Mouse (Mus musculus): ENCODE results near the gene Stard13.

The Stard13 gene

DNA sequence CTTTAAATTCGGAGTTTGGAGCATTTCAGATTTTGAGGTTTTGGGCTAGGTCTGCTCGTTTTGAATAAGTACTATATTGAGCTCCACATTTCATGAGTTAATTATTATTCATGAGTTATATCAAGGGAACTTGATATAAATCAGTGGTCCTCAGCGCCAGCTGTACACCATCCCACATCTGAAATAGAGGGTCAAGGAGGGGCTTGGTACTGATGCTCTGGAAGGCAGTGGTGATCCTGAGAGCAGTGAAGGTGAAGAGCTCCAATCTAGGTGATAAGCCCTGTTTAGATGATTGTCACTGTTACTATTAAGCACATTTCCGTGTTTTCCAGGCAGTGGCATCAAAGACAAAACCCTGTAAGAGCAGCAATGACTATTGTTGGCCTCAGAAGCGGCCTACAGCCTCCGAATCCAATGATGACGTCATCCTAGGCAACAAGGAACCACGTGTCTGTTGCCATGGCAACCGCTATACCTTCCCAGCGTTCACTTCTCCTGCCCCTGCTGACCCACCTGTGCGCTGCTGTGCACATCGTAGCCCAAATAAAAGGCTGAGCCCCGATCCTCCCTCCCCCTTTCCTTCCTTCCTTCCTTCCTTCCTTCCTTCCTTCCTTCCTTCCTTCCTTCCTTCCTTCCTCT, 5.2 kb downstream of the Stard13 start:
- no peak for DNase-seq (ENCODE audit: low read depth, low spot score)

DNA sequence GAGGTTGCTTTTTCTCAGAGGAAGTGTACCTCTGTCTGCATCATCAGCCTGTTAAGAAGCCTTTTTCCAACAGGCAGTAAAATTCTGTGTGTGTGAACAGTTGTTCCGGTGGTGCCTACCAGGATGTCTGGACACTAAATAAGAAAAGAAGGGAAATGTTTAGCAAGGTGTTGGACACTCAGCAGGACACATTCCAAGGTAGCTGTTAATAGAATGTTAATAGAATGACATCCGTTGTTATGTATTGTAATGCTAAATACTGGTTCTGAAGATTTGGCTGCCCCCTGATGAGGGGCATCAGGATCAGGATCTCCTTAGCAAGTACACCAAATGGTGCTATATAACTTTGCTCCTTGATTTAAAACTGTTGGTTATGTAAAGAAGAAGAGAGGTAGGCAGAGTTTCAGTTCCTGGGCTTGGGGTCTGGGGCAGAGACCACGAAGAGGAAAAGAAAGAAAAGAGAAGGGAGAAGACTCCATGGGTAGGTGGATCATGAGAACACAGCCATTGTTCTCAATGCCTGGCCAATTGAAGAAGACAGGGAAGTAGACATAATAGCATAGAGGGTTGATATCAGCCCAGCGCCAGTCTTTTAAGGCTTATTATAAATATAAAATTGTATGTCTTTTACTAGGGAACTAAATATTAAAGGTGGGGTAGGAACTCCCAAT, 9.8 kb downstream of the Stard13 start:
- DNase-seq (ENCODE audit: low read depth, low spot score), result no peak

DNA sequence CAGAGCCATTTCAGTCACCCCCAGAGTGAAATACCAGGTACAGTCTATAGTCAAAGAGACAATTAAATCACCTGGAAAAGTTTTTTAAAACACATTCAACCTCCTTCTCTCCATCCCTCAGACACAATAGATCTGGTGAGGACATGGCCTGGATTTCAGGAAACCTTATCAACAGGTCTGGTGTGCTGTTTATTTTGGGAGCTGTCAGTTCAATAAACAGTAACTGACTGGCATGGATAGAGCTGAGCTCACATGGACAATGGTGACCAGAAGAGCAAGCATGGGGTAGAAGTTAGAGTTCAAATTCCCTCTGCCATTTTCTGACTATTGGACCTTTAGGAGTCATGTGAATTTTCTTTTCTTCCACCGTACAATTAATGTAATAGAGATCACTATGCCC, 10.8 kb downstream of the Stard13 start:
- DNase-seq (ENCODE audit: low read depth, low spot score), result no peak

DNA sequence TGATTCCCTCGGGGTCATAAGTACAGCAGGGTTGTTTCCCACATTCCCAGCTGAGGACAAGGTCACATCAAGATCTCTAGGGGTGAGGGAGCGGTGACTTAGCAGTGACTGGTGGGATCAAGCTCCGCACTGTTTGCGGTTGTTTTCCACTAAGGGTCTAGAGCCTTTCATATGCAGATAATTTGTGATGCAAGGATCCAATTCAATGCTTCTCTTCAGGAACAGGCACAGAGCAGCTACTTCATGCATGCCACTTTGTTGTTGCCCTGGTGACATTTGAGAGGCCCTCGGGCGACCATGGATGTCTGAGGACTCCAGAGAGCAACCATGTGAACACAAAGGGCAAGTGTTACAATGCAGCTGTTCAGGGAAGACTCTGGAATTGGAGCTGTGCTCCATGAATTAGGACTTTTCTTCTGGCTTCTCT, 14.9 kb downstream of the Stard13 start:
- peak; percentile 27 for DNase-seq (ENCODE audit: low read depth, low spot score)

DNA sequence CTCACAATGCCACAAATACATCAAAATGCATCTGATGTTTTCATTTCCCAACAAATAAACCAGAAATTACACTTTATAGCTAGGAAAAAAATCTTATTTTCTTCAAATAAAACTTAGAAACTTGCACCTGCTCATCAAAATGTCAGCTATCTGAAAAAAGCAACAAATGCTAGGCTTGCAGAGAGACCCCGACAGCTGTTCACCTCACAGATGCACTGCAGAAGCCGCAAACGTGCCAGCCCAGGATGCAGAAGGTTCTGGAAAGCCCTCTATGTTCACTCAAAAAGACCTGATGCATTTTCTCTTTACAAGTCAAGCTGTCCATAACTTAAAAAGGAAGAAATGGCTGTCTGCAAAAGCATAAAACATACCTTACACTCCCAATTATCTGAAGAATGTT, 20.5 kb downstream of the Stard13 start:
- DNase-seq (ENCODE audit: low read depth, low spot score), result no peak

DNA sequence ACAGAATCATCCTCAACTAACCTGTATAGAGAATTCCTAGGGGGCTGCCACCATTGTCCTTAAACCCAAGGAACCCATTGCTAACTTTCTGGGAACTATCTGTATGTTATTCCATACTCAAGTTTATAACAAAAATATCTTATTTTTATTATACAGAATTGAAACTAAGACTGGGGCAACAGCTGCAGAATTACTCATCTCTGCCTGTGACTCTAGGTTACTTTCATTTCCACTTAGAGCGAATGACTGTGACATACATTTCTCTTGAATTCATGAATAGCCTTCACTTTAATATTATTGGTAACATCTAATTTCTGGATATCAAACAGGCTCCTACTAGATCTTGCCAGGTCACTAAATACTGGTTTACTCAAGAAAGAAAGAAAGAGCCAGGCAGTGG, 22.8 kb downstream of the Stard13 start:
- DNase-seq (ENCODE audit: low read depth, low spot score), result no peak

DNA sequence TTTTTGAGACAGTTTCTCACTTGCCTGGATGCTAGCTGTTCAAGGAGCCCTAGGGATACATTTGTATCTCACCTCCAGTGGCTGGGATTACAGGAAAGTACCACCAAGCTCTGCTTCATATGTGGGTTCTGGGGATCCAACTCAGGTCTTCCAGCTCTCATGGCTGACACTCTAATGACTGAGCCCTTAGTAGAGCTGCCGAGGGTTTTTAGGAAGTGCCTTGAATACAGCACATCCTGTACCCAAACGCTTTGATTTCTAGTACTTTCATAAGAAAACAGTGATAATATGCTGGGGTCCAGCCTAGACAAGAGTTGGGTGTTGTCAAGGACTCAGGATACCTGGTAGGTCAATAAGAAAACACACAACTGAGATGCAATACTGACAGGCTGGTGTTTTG, 23.6 kb downstream of the Stard13 start:
- DNase-seq (ENCODE audit: low read depth, low spot score), result no peak

DNA sequence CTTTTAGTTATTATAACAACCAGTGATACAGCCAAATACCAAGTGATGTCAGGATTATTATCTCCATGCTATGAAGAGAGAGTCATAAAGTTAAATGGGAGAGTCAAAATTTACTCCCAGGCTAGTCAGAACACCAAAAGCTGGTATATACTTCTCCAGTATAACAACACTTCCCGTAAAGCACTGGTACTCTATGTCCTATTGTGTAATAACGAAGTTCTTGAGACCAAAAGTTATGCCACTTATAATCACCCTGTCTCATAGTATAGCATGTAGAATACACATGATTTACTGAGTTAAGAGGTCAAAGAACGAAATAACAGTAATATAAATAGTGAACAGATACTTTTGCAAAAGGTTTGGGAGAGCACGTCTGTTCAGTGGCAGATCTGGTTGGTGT, 28.6 kb downstream of the Stard13 start:
- DNase-seq (ENCODE audit: low read depth, low spot score), result no peak

DNA sequence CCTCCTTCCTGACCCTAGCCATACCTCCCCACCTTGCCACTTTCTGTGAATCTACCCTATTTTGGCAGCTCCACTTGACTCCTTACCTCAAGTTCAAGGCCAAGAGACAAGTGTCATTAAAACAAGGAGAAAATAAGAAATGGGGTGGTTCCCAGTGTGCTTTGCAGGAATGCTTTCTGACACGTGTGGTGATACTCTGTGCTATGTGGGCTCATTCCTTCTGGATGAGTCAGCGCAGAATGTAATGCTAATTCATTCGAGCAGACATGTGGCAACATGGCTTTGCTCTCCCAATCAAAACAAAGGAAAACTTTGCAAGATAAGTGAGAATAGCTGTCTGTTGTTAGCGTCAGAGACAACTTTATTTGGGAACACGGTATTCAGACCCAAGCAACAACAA, 30.7 kb downstream of the Stard13 start:
- DNase-seq (ENCODE audit: low read depth, low spot score), result no peak

DNA sequence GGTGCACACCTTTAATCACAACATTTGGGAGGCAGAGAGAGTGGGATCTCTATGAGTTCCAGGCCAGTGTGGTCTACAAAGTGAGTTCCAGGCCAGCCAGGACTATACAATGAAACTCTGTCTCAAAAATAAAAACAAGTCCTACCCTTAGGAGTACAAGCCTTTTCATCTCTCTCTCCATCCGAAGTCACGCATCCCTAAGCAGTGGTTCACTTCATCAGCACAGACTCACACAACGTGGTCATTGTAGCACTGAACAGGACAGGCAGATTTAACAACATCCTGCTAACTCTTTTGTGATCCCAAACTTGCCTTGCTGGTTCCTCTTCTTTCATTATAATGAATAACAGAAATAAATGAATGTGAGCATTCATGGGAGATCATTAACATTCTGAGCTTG, 32.4 kb downstream of the Stard13 start:
- DNase-seq (ENCODE audit: low read depth, low spot score), result no peak

DNA sequence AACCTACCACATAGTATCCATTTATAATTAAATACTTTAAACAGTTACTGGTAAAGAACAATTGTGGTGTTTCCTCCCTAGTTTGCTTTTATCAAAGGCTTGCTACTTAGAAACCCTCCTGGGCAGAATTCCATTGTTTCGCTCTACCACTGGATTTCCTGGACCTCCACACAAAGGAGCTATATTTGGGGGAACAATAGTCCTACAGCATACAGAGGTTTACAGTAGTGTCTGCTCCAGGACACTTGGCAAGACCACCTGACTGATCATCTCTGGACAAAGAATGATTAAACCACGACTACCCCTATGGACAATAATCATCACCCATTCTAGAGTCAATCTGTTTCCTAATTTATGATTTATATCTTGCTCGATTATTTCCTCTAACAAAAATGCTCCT, 34.4 kb downstream of the Stard13 start:
- DNase-seq (ENCODE audit: low read depth, low spot score), result no peak

DNA sequence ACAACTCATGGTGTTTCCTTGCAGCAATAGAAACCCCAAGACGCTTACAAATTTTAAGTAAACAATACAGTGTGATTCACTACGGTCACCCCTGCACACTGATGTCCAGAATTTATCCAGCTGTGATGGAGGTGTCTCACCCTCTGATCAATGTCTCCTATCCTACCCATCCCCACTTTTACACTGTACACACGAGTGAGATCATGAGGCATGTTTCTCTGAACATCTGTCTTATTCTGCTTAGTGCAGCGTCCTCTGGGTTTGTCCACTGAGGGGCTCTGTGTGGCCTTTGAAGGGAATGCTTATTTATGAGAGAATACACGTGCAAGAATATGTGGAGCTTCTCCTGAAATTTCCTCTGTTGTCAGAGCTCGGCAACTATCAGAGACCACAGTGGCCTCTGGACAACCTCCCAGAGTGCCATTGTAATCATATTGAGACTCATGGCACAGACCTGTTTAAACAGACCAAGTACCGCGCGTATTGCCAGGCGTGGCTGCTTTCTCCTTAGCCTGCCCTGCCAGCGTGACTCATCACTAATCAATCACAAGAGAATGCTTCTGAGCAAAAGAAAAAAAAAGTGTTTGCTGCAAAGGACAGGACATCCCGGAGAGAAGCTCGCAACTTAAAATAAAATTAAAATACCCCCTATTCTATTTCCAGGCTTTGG, 36.9 kb downstream of the Stard13 start:
- no peak for DNase-seq (ENCODE audit: low read depth, low spot score)

DNA sequence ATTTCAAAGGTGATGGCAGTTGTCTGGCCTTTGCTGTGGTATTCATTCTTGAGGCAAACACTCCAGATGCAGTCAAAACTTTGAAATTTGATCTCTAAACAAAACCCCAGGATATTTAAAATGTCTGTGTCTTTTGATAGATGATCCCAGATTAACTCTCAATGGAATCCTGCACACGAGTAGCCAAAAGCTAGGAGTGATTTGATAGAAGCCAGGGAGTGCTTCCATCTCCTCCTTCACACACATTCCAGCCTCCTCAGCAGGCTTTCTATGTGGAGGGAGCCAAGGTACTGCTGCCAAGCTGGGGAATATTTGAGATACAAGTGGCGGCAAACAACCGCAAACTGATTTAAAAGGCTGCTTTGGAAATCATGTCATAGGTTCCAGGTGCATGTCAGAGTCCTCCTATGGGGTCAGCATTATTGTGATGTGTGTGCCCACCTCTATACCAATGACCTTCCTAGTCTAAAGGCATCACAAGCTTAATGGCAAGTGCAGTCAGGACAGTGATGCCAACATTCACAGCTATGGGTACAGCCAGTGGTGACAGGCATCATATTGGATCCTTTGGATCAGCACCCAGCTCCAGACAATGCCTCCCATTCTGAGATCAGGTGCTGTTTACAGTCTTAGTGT, 39.6 kb downstream of the Stard13 start:
- no peak for DNase-seq (ENCODE audit: low read depth, low spot score)

DNA sequence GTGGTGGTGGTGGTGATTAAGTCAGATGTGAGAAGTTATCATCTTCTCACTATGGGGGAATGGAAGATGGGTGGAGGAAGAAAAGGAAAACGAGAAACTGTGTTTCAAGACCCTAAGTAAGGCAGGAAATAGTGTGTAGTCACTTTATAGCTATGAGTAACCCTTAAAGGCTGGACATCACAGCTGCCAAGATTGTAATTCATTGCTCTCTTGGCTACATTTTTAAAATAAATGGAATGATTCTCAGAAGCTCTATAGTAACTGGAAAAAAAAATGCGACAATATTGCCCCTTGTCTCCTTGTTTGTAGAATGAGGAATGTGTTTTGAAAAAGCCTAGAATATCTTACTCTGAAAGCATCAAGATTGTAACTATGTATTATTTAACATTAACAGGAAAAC, 41.4 kb downstream of the Stard13 start:
- no peak for DNase-seq (ENCODE audit: low read depth, low spot score)

DNA sequence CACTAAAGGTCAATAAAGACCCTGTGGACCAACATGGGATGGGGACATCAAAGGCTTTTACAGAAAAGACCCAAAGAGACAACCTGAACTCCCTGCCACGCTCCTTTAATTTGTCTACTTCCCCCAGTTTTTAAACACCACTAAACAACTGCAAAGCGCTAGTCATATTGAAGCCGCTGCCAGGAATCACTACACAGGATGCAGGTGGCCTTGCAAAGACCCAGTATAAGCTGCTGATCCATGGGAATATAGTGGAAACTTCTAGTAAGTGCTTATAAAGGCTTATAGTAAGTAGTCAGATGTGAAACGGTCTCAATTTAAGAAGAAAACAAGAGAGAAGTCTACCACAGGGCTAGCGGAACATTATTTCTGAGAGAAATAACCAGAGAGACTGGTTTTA, 42.9 kb downstream of the Stard13 start:
- no peak for DNase-seq (ENCODE audit: low read depth, low spot score)

DNA sequence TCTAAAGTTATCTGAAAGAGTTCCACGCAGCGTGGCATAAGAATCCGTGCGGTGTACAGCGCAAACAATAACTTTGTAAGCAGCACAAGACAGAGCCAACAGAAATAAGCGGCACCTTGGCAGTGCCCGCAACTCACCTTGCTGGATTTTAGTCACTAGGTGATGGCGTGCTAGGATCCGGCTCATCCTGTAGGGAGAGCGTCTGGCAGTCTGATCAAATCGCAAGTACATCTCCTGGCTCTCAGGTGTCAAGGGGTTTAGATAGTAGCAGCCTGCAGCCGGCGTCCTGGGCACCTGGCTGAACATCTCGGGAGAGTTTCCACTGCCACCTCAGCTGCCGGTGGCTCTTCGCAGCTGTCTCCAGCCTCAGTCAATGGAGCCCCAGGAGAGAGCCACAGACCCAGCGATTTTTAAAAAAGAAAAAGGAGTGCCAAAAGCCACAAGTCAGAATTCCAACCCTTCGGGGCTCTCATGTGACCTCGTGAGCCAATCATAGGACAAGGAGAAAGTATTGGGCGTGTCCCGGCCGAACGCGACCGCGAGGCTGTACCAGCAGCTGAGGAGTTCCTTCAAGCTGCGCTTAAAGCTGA, 43.8 kb downstream of the Stard13 start:
- peak; percentile 61 for DNase-seq (ENCODE audit: low read depth, low spot score)

DNA sequence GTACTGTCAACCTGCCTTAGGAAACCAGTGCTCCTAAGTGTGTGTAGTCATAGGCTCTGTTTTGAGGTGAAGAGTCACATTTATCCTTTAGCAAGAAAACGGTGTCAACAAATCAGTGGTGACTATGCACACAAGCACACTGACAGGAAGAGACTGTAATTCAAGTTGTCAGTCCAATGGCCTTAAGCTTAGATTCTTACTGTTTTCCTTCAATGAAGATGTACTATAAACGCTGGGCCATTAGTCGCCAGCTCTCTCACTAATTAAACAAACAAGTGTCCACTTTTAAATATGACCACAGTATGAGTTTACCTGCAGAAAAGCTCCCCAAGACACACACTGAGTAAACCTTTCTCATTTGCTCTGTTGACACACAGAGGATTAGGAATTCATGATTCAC, 44.3 kb downstream of the Stard13 start:
- DNase-seq (ENCODE audit: low read depth, low spot score), result no peak

DNA sequence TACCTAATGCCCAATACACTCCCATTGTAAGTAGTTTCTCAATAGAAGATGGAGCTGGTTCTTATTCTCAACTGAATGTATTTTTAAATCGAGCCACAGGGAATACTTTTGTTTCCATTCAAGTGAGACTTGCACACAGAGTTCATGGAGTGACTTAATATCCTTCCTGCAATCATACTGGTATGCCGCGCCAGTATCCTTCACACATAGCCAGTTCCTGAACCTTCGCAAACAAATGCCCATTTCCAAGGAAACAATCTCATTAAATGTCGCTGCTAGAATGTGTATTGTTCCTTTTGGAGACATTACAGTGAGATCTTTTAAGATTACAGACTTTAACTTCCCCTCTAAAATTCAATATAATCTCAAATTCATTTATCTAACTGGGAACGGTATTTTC, 45.0 kb downstream of the Stard13 start:
- DNase-seq (ENCODE audit: low read depth, low spot score), result no peak

DNA sequence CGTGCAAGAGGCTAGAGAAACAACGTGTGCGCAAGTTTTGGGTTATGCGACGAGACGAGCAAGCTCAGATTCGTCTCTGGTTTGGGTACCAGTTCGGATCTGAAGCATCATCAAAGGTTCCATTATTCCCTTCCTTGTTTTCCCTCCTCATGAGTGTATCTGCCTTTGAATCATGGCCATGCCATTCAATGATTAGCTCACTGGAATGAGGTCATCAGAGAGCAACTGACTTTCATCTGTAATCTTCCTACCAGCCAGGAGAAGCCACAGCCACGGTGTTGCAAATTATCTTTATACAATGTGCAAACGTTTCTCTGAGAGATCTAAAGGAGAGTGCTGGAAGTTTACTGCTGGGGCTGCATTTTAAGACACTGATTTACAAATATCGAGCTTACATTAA, 46.3 kb downstream of the Stard13 start:
- no peak for DNase-seq (ENCODE audit: low read depth, low spot score)

DNA sequence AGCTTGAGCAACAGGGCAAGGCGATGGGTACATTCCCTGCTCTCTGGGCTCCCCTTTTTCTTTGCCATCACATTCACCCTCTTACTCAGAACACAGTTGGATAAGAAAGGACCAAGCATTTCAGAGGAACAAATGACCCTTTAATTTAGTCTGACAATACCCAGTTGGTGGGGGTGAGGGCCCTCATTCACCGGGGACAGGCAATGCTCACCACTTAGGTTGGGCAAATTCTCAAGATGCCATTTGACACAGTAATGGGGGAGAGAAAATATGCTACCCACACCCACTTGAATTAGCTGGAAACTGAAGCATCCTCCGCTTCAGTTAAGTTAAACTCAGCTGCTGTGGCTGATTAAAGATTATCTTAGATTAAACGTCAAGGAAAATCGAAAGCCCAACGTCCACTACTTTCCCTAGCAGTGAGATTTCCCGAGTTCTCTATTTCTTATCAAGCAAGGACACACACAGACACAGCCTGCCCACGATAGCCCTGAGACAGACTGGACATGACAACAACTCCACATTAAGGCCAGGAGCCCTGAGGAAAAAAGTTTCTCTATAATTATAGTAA, 48.3 kb downstream of the Stard13 start:
- no peak for DNase-seq (ENCODE audit: low read depth, low spot score)

DNA sequence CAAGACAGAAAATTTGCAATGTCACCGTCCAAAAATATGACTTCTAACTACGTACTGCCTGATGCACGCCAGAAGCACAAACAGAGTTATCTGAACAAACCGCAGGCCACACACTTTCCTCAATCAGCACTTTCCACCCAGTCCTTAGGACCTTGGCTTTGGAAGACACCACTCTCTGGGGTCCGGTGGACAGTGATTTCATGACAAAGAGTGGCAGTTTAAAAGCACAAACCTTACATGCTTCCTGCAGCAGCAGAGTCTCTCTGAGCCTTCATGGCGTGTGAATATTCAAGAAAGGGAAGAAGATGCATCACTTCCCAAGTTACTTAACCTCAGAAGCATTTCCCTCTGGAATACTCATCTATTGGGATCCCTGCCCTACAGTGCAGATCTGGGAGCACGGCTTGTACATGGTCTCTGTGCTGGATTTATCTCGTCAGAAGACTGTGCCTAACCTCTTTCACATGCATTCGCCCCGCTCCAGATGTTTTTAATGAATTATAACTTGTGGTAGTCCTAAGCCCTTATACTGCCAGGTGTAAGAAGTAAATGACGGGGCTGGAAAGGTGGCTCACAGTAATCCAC, 49.9 kb downstream of the Stard13 start:
- DNase-seq (ENCODE audit: low read depth, low spot score), result no peak

DNA sequence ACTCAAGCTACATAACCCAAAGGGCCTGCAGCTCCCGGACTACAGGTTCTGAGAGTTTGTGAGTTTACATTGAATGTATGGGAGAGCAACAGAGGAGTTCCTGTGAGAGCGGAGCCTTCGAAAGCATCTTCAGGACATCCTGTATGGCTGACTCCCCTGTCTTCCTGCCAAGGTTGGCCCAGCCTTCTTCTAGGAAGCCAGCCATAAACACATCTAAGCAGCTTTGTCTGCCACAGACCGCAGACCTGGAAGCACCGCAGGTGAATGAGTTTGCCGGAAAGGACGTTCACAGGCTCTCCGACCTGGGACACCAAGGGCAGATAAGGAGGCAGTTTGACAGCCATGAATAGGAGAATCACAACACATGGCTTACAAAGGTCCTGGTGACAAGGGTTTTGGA, 52.3 kb downstream of the Stard13 start:
- DNase-seq (ENCODE audit: low read depth, low spot score), result no peak

Measured in embryo, embryonic 11.5 days (tissue).